Mouse (Mus musculus) liver, adult 2 months (tissue): ENCODE data around the gene Nsg1. TPM values are rescaled to one million over a fixed set of nuclear protein-coding genes. Genes with fewer than 3 reads are reported as not detected.

Source experiments
- DNase-seq: peaks from one replicate; pipeline ENCODE4 v3.0.0-alpha.2; 2011; ENCODE audit warnings: low read depth, low spot score; ENCODE audit errors: extremely low read depth
- H3K27ac ChIP-seq: fragments of 200-500 bp; replicated peaks from 2 replicates; pipeline ENCODE4 v1.5.1; 2012; ENCODE audit warnings: low read depth, mild to moderate bottlenecking, control low read depth, inconsistent platforms, low read length; ENCODE audit not compliant: insufficient read depth
- H3K27me3 ChIP-seq: fragments of 200-500 bp; 2 replicates; pipeline ENCODE4 v1.6.1; 2012; ENCODE audit warnings: mild to moderate bottlenecking, moderate library complexity, low read length, inconsistent platforms; ENCODE audit not compliant: control insufficient read depth, insufficient read depth
- H3K36me3 ChIP-seq: fragments of 200-500 bp; 2 replicates; pipeline ENCODE4 v1.6.1; 2012; ENCODE audit warnings: low read length, inconsistent platforms; ENCODE audit not compliant: control insufficient read depth, insufficient read depth
- H3K4me1 ChIP-seq: fragments of 200-500 bp; 2 replicates; pipeline ENCODE4 v1.6.1; 2011; ENCODE audit warnings: low read length; ENCODE audit not compliant: control insufficient read depth, insufficient read depth
- H3K4me3 ChIP-seq: fragments of 200-500 bp; 2 replicates; pipeline ENCODE4 v1.5.1; 2011; ENCODE audit warnings: low read depth, mild to moderate bottlenecking, control low read depth, low read length, moderate library complexity; ENCODE audit not compliant: insufficient read depth
- H3K79me2 ChIP-seq: fragments of 200-500 bp; 2 replicates; pipeline ENCODE4 v1.6.1; 2012; ENCODE audit warnings: inconsistent platforms, mild to moderate bottlenecking, low read length, moderate library complexity; ENCODE audit not compliant: control insufficient read depth, insufficient read depth
- H3K9ac ChIP-seq: fragments of 200-500 bp; 2 replicates; pipeline ENCODE4 v1.6.1; 2012; ENCODE audit warnings: low read depth, mild to moderate bottlenecking, control low read depth, inconsistent platforms, low read length
- CTCF ChIP-seq: fragments of 200-500 bp; IDR thresholded peaks from 2 replicates; pipeline ENCODE4 v1.5.1; 2011; ENCODE audit warnings: low read depth, low read length, control low read depth
- POLR2A ChIP-seq: fragments of 200-500 bp; IDR thresholded peaks from 2 replicates; pipeline ENCODE4 v1.6.1; 2011; ENCODE audit warnings: low read length, control low read depth; ENCODE audit not compliant: insufficient read depth; ENCODE audit errors: extremely low read depth
- WGBS: fragments of 180-500 bp; shearing (Covaris S2); methylation state at CpG from one replicate; pipeline ENCODE4 v1.1.7; 2018; 5-methylcytosine and 5-hydroxymethylcytosine counted together
- polyA plus RNA-seq: library from polyadenylated mRNA; depleted of rRNA; stranded (reverse); fragments of >200 nt; gene quantifications from 2 replicates; pipeline ENCODE4 v1.2.3, GENCODE M21; 2012
- total RNA-seq: library from RNA; depleted of rRNA; stranded (reverse); fragments of >200 nt; gene quantifications from 2 replicates; pipeline ENCODE4 v1.2.3, GENCODE M21; 2014

The Nsg1 gene
- total and polyA plus RNA-seq, 2 experiments = 1.3 to 1.9 TPM

- Histone ChIP-seq H3K36me3 (peaks cover 34% of the 10 kb centered on the region), H3K27ac (no peak overlapping the region), H3K4me1 (no peaks in the 10 kb centered on the region), H3K79me2 (no peaks in the 10 kb centered on the region), H3K4me3 (no peak overlapping the region), H3K27me3 (no peaks in the 10 kb centered on the region), H3K9ac (no peak overlapping the region)
- 93% methylated on average over 10 of the region's 10 CpGs for WGBS
- TF ChIP-seq CTCF = no peak
- DNase-seq = no peak
Measured at GRCm38 (mm10) chr5:38106807-38107206, 52.9 kb downstream of the Nsg1 start.

GRCm38 (mm10) chr5:38106080-38106697, 53.5 kb downstream of the Nsg1 start:
- TF ChIP-seq POLR2A (no peak), CTCF (no peak)
- Histone ChIP-seq H3K36me3 (peaks cover 31% of the 10 kb centered on the region), H3K9ac (no peak overlapping the region), H3K4me3 (no peak overlapping the region), H3K27me3 (no peaks in the 10 kb centered on the region), H3K4me1 (no peaks in the 10 kb centered on the region), H3K27ac (no peak overlapping the region), H3K79me2 (no peaks in the 10 kb centered on the region)
- 95% methylated on average over 14 of the region's 14 CpGs for WGBS
- DNase-seq = no peak

DNA sequence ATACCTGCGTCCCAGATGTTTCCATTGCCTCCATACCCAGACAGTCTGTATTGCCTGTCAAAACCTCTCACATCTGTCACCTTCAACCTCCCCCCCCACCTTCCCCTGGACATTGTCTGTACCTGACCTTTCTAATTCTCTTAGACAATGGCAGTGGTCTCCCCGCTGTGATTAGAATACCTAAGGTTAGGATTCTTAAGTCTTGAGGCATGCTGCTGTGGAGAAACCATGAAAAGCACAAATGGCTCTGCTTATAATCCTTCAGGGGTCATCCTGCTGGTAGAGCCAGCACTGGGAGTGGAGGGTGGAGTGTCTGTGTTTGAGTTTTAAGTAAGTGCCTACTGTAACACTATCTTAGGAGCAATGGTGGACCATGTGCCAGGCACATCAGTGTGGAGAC, 56.8 kb downstream of the Nsg1 start:
- H3K4me3 ChIP-seq = no peak overlapping the region
- 96% methylated on average over 2 of the region's 2 CpGs for WGBS
- TF ChIP-seq CTCF (no peak), POLR2A (no peak)

DNA sequence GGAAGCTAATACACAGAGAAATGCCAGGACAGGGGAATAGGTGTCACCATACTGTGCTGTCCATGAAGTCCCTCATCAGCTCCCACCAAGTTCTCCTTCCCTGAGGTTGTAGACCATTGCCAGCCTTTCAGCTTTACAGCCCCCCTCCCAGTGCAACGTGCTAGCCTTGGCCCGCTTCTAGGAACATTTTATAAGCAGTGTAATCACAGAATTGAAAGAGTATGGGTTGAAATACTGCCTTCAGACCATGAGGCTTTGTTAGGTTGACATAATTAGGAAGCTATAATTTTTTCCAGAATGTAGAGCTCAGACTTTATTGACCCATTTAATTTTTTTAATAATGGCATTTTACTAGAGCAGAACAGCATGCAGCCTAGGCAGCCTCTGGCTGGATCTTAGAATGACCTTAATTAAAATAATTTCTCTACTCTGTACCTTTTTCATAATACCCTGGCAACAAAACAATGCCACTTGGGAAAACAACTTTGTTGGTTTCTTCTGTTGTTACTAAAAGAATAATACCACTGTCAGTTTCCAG, 60.5 kb downstream of the Nsg1 start:
- no peaks in the 10 kb centered on the region; the same call in 1 of the 2 replicates for H3K36me3 ChIP-seq
- H3K4me1 ChIP-seq = no peaks in the 10 kb centered on the region
- H3K4me3 ChIP-seq = no peak overlapping the region
- TF ChIP-seq POLR2A = no peak
- no peak for TF ChIP-seq CTCF
- no peaks in the 10 kb centered on the region for H3K79me2 ChIP-seq
- WGBS = 97% methylated on average over 2 of the region's 2 CpGs
- no peak overlapping the region for H3K9ac ChIP-seq
- H3K27ac ChIP-seq = no peak overlapping the region
- DNase-seq = no peak
- H3K27me3 ChIP-seq = no peaks in the 10 kb centered on the region

More for the DNA sequence above, 56.8 kb downstream of the Nsg1 start:
- no peaks in the 10 kb centered on the region for H3K4me1 ChIP-seq
- H3K27ac ChIP-seq = no peak overlapping the region
- no peaks in the 10 kb centered on the region for H3K27me3 ChIP-seq
- H3K36me3 ChIP-seq = peaks cover 22% of the 10 kb centered on the region
- no peak overlapping the region for H3K9ac ChIP-seq
- H3K79me2 ChIP-seq = no peaks in the 10 kb centered on the region
- DNase-seq = no peak

- WGBS = 84% methylated on average over 4 of the region's 4 CpGs
- no peak overlapping the region for H3K27ac ChIP-seq
- no peak for DNase-seq
Measured at GRCm38 (mm10) chr5:38097501-38098093, 62.1 kb downstream of the Nsg1 start.

DNA sequence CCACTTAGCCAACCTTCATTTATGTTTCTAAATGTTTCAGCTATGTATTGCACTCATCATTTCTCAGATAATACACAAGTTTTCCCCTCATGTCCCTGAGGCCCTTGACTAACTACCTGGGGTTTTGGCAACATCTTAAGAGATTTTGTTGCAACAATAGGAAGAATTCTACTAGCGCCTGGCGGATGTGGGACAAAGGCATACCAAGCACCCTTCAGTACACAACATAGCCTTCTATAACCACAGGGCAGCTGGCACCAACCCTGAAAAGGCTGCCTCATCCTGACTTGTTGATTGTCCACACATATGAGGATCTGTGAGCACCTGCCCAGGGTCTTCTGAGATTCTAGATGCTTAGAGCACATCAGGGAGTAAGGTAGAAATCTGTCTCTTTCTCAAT, 65.4 kb downstream of the Nsg1 start:
- Histone ChIP-seq H3K4me3 (no peak overlapping the region), H3K9ac (no peak overlapping the region), H3K27me3 (no peaks in the 10 kb centered on the region), H3K79me2 (no peaks in the 10 kb centered on the region; the same call in 1 of the 2 replicates), H3K36me3 (no peaks in the 10 kb centered on the region; the same call in 1 of the 2 replicates), H3K4me1 (peaks cover 4% of the 10 kb centered on the region), H3K27ac (no peak overlapping the region)
- no peak for DNase-seq
- no peak for TF ChIP-seq CTCF
- TF ChIP-seq POLR2A = no peak
- 97% methylated on average over 2 of the region's 2 CpGs for WGBS

More at GRCm38 (mm10) chr5:38097501-38098093, 62.1 kb downstream of the Nsg1 start:
- TF ChIP-seq CTCF (no peak), POLR2A (no peak)
- Histone ChIP-seq H3K79me2 (no peaks in the 10 kb centered on the region), H3K4me1 (no peaks in the 10 kb centered on the region), H3K27me3 (no peaks in the 10 kb centered on the region), H3K9ac (no peak overlapping the region), H3K36me3 (no peaks in the 10 kb centered on the region; the same call in 1 of the 2 replicates), H3K4me3 (no peak overlapping the region)
